Mouse (Mus musculus) forebrain, embryonic 10.5 days (tissue): ENCODE data around the gene Cdkal1. TPM values are rescaled to one million over a fixed set of nuclear protein-coding genes. Genes with fewer than 3 reads are reported as not detected.

ENCODE experiments used
- DNase-seq: peaks from one replicate; pipeline ENCODE4 v3.0.0-alpha.2; 2017; ENCODE audit warnings: low spot score; ENCODE audit errors: extremely low spot score
- H3K27ac ChIP-seq: fragments of 300-500 bp; sonication (generic); 2 replicates; pipeline ENCODE4 v1.5.1; 2016; ENCODE audit warnings: mild to moderate bottlenecking
- H3K27me3 ChIP-seq: fragments of 300-500 bp; sonication (generic); 2 replicates; pipeline ENCODE4 v1.6.1; 2016; ENCODE audit warnings: mild to moderate bottlenecking; ENCODE audit not compliant: poor library complexity, severe bottlenecking
- H3K36me3 ChIP-seq: fragments of 300-500 bp; sonication (generic); replicated peaks from 2 replicates; pipeline ENCODE4 v1.6.1; 2016; ENCODE audit warnings: mild to moderate bottlenecking, moderate library complexity
- H3K4me1 ChIP-seq: fragments of 300-500 bp; sonication (generic); 2 replicates; pipeline ENCODE4 v1.6.1; 2016
- H3K4me3 ChIP-seq: fragments of 300-500 bp; sonication (generic); 2 replicates; pipeline ENCODE4 v1.5.1; 2016; ENCODE audit warnings: mild to moderate bottlenecking, moderate library complexity
- H3K9me3 ChIP-seq: fragments of 300-500 bp; sonication (generic); 2 replicates; pipeline ENCODE4 v1.6.1; 2016; ENCODE audit warnings: mild to moderate bottlenecking, moderate library complexity
- WGBS: fragments of 180-500 bp; shearing (Covaris S2); methylation state at CpG from one replicate; pipeline ENCODE4 v1.1.7; 2016; 5-methylcytosine and 5-hydroxymethylcytosine counted together
- polyA plus RNA-seq: library from polyadenylated mRNA; unstranded; fragments of >200 nt; fragmentation: Nextera tagmentation; extraction: Ambion mirVana; gene quantifications from 2 replicates; pipeline ENCODE4 v1.2.1, GENCODE M21; 2016

Gene Cdkal1
- polyA plus RNA-seq, 1 experiment from 2014 or later, result 34.3 TPM

DNA sequence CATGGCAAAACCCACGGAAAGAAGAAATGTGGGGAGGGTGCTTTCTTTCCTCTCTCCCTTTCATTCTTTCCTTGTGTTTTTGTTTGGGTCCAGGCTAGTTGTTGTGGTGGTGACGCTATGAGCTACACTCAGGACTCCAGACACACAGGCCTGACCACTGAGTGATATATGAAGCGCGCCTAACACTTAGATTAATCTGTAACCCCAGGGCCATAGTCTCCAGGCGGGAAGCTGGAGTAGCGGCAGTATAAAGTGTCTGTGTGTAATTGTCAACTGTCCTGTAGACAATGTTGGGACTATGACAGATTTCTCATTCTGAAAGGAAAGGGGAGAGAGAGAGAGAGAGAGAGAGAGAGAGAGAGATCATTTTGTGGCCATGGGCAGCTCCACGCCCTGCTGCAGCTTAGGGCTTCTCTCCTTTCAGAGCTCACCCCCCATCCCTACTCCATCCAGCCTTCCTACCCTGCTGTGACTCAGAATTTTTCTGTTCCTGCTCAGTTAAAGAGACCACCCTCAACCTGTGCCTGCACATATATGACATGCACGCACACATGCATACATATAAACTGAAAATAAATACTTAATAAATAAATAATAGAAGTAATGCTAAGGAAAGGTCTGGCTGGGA lies 79.8 kb downstream of the Cdkal1 start:
- DNase-seq, result no peak
- H3K36me3 ChIP-seq, result no peaks in the 10 kb centered on the region
- no peak overlapping the region for H3K27ac ChIP-seq
- no peaks in the 10 kb centered on the region for H3K27me3 ChIP-seq
- H3K4me1 ChIP-seq, result peaks cover 30% of the 10 kb centered on the region
- H3K4me3 ChIP-seq, result no peak overlapping the region
- 74% methylated on average over 8 of the region's 8 CpGs for WGBS
- no peaks in the 10 kb centered on the region for H3K9me3 ChIP-seq

DNA sequence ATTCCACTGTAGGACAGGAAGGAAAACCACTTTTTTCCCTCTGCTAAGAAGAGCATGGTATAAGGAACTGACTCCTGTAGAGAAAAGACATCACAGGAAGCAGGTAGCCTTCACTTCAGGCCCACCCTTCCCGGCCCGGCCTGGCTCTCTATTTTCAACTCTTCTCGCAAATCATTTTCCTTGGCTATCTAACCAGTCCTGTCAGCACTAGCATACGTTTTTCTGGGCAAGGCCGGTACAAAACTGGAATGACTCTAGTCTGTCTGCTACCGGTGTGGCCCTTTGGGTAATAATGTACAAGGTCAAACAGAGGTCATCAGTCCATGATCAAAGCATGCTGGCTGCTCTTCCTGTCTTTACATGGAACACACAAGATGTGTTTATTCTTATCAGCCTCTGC lies 81.9 kb downstream of the Cdkal1 start:
- 78% methylated on average over 6 of the region's 6 CpGs for WGBS
- Histone ChIP-seq H3K27me3 (no peaks in the 10 kb centered on the region), H3K36me3 (no peaks in the 10 kb centered on the region), H3K9me3 (no peaks in the 10 kb centered on the region), H3K27ac (no peak overlapping the region), H3K4me1 (peaks cover 49% of the 10 kb centered on the region), H3K4me3 (no peak overlapping the region)
- no peak for DNase-seq

DNA sequence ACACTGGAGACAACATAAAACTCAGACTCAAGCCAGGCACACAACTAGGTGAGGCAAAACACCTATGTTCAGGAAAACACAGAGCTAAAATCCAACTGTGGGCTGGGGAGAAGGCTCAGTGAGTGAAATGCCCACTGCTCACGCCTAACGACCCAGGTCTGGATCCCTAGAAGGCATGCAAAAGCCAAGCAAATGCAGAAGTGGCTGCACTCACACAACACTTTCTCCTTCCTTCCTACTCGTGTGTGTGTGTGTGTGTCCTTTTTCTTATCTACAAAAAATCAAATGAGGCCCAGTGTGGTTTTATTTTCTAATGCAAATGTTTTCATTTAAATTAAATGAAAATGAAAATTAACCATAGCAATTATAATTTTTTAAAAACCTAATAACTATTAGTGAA lies 82.5 kb downstream of the Cdkal1 start:
- Histone ChIP-seq H3K4me1 (peaks cover 53% of the 10 kb centered on the region), H3K36me3 (no peaks in the 10 kb centered on the region), H3K4me3 (no peak overlapping the region), H3K27ac (no peak overlapping the region), H3K27me3 (no peaks in the 10 kb centered on the region), H3K9me3 (no peaks in the 10 kb centered on the region)
- DNase-seq, result no peak
- 69% methylated on average over 3 of the region's 3 CpGs for WGBS

DNA sequence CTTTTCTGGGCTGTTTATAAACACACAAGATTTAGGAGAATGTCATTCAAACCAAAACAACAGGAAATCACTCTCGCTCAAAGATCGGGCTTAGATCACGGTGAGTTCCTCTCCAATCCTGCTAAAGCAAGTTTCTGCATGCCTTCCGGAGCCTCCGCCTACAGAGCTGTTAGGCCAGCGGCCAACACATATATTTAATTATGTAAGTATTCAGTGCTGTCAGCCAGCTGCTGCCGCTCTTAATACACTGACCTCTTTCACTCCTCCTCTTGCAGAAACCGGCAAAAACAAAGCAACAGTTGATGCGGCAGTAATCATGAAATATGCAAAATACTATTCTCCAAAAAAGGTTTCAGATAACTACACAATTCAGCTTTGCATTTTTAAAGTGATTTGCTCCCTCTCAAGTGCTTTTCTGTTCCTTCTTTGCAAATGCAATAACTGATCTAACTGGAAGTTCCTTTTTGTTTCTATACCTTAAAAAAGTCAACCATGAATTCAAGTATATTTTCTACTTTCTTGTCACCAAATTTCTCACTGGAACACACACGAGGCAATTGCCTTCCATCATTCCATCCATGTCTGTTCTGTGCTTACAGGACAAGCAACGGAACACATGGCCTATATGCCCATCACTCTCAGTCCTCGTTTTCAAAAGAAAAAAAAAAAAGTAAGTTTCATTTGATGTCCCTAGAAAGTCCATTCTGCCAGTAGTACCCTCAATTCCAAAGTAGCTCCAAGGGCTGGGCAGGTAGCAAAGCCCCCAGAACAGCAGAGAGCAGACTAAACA lies 85.6 kb downstream of the Cdkal1 start:
- no peaks in the 10 kb centered on the region for H3K27me3 ChIP-seq
- peak overlapping the region; percentile 54 for H3K27ac ChIP-seq
- H3K4me1 ChIP-seq, result peaks cover 61% of the 10 kb centered on the region

DNA sequence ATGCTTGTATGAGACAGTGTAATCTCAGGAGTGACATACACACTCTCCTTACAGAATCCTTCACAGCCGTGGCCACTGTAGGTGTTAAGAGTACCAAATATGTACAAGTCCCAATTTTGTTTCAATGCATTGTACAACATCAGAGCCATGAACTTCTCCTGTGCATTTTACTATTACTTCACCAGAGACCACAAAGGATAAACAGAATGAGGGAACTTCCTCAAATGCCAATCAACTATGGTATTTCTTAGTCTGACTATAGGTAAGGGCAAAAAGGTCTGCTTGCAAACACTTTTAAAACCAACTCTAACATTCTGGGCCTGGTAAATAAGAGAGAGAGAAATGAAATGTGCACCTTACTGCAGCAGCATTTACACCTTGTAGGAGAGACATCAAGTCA lies 87.4 kb downstream of the Cdkal1 start:
- Histone ChIP-seq H3K27ac (no peak overlapping the region), H3K4me3 (no peak overlapping the region), H3K36me3 (no peaks in the 10 kb centered on the region), H3K9me3 (no peaks in the 10 kb centered on the region), H3K4me1 (peaks cover 51% of the 10 kb centered on the region), H3K27me3 (no peaks in the 10 kb centered on the region)
- no peak for DNase-seq
- 81% methylated on average over 1 of the region's 1 CpGs for WGBS

More for the DNA sequence above, 85.6 kb downstream of the Cdkal1 start:
- no peaks in the 10 kb centered on the region for H3K9me3 ChIP-seq
- no peak overlapping the region for H3K4me3 ChIP-seq
- DNase-seq, result peak; percentile 28
- no peaks in the 10 kb centered on the region for H3K36me3 ChIP-seq
- WGBS, result 34% methylated on average over 12 of the region's 12 CpGs

DNA sequence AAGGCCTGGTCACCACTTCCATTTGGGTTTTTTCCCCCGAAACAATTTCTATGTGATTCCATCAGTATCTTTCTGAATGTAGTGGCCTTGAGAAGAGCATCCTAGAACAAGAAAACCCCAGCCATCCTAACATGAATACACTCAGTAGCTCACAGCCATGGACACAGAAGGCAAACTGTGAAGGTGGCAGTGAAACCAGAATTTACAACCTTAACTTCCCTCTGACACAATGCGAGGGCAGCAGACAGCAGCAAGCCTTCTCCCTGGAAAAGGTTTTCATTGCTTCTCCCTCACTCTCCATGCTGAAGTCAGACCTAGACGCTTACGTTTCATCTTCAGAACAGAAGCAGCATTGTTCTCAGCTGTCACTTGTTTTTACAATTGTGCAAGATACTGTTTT lies 87.9 kb downstream of the Cdkal1 start:
- H3K27ac ChIP-seq, result peak overlapping the region; percentile 69; the same call in 1 of the 2 replicates
- H3K27me3 ChIP-seq, result no peaks in the 10 kb centered on the region
- H3K9me3 ChIP-seq, result no peaks in the 10 kb centered on the region
- no peak overlapping the region for H3K4me3 ChIP-seq
- no peak for DNase-seq
- WGBS, result 75% methylated on average over 4 of the region's 4 CpGs
- no peaks in the 10 kb centered on the region for H3K36me3 ChIP-seq
- H3K4me1 ChIP-seq, result peaks cover 48% of the 10 kb centered on the region

DNA sequence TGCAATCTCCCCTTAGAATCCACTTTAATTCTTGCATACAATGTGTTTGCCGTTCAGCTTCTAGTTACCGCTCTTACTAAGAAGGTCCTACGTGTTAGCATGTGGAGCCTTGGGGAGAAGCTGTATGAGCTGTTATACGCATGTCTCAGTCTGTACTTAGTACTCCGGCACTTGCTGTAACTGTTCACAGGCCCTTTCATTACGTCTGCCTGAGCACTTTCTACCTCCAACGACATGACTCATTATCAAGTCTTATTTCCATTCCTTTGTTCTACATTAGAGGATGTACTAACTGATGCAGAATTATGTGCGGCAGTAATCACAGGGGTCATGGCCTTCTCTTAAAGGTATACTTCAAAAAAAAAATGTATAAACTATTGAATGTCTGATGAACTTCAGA lies 89.1 kb downstream of the Cdkal1 start:
- H3K27me3 ChIP-seq, result no peaks in the 10 kb centered on the region
- H3K4me3 ChIP-seq, result no peak overlapping the region
- no peaks in the 10 kb centered on the region for H3K36me3 ChIP-seq
- H3K9me3 ChIP-seq, result no peaks in the 10 kb centered on the region
- peak overlapping the region; percentile 48; the same call in 1 of the 2 replicates for H3K27ac ChIP-seq
- H3K4me1 ChIP-seq, result peaks cover 45% of the 10 kb centered on the region
- no peak for DNase-seq
- WGBS, result 84% methylated on average over 8 of the region's 8 CpGs

DNA sequence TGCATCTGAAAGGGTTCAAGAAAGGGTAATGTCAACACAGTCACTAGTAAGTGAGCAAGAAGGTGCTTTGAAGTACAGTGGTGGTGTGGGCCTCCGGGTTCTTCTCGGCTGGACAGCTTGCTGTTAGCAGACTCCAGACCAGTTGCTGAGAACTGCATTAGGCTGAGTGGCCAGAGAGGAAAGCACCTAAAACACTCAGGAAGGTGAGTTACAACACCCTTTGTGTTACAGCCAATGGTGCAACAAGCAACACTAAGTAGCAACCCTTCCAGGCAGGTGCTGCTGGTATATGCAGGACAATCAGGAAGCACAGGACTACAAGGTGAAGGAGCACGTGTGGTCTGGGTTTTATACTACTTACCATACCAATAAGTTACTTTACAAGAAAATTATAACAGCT lies 90.2 kb downstream of the Cdkal1 start:
- peaks cover 48% of the 10 kb centered on the region for H3K4me1 ChIP-seq
- H3K27ac ChIP-seq, result no peak overlapping the region
- H3K27me3 ChIP-seq, result no peaks in the 10 kb centered on the region
- H3K36me3 ChIP-seq, result no peaks in the 10 kb centered on the region
- no peaks in the 10 kb centered on the region for H3K9me3 ChIP-seq
- DNase-seq, result no peak
- H3K4me3 ChIP-seq, result no peak overlapping the region
- 90% methylated on average over 3 of the region's 3 CpGs for WGBS

DNA sequence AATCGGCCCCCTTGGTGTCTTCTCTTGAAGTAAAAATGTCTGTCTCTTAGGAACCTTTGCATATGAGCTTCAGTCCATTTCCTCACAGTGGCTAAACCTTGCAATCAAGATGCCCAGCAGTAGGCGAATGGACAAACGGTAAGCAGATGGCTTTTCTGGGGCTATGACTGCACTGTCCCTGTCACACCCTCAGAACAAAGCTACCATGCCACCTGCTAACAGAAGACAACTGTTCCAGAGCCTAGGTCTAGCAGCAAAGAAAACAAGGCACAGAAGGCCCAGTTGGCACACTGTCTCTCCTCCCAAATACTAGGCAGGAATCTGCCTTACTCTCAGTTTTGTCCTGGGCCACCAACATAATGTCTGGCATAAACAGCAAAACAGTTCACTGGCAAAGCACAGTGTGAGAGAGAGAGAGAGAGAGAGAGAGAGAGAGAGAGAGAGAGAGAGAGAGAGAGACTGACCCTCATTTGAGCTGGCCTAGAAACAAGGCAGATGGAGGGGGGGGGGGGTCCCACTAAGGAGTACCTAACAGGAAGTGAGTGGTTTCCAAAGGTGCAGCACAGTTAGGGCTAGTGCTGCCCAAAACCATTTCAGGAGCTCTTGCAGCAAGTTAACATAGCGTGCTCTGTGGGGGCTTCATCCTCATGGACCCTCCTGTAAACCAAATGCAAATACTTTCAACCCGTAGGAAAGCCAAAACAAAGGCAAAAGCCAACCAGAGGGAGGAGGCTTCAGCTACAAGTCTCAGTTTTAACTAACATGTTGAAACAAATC lies 95.6 kb downstream of the Cdkal1 start:
- Histone ChIP-seq H3K36me3 (no peaks in the 10 kb centered on the region), H3K4me3 (no peak overlapping the region), H3K27me3 (no peaks in the 10 kb centered on the region), H3K4me1 (peaks cover 36% of the 10 kb centered on the region), H3K9me3 (no peaks in the 10 kb centered on the region), H3K27ac (peak overlapping the region; percentile 74)
- WGBS, result 74% methylated on average over 5 of the region's 5 CpGs
- DNase-seq, result no peak

DNA sequence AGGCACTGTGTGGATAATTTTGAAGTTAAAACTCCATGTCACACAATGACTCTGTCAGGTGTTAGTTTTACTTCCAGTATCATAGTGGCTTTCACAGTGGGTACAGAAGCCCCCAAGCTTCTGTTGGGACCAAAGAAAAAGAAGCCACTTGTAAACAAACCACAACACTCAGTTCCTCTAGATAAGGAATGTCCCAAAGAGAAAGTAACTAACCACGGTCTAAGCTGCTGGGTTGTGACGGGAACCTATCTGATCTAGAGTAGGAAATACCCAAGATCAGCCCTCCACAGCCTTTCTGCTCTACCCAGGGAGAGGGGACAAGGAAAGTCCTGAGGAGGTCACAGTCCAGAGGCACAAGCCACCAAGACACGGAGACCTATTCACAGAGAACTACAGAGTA lies 99.4 kb downstream of the Cdkal1 start:
- 90% methylated on average over 3 of the region's 3 CpGs for WGBS
- H3K36me3 ChIP-seq, result no peaks in the 10 kb centered on the region
- DNase-seq, result no peak
- H3K4me3 ChIP-seq, result no peak overlapping the region
- no peaks in the 10 kb centered on the region for H3K27me3 ChIP-seq
- H3K9me3 ChIP-seq, result no peaks in the 10 kb centered on the region
- H3K4me1 ChIP-seq, result peaks cover 32% of the 10 kb centered on the region
- no peak overlapping the region for H3K27ac ChIP-seq

DNA sequence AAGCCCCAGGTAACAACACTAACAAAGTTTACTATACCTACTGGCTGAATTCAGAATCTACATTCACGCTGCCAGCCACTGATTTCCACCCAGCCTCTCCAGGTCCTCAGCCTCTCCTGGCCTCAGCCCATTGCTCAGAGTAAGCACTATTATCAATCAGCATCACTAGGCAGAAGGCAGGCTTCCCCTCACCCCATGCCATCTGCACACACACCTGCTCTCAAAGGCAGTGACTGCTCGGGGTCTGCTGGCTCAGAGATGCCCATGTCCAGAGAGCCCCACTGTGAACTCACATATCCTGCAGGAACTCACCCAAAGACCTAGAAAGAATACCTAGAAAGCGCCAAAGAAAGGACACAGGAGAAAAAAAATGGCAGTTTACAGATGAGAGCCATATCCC lies 102.2 kb downstream of the Cdkal1 start:
- no peaks in the 10 kb centered on the region for H3K36me3 ChIP-seq
- no peaks in the 10 kb centered on the region for H3K27me3 ChIP-seq
- 93% methylated on average over 3 of the region's 3 CpGs for WGBS
- H3K4me3 ChIP-seq, result no peak overlapping the region
- peaks cover 10% of the 10 kb centered on the region for H3K4me1 ChIP-seq
- no peaks in the 10 kb centered on the region for H3K9me3 ChIP-seq
- DNase-seq, result no peak
- no peak overlapping the region for H3K27ac ChIP-seq

DNA sequence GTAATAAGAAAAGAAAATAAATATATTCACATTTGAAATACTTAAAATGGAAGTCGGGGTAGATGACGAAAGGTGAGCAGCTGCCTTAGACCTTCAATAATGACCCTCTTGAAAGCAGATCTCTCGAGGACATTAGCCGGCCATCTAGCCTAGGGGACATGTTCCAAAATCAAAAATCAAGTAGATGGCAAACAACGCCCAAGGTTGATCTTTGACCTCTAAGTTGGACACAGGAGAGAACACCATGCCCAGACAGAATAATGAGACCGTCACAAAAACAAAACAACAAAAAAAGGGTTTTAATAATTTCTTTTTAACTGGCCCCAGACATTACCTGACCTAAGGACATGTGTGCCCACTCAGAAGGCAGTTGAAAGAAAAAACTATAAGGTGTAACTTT lies 103.4 kb downstream of the Cdkal1 start:
- H3K27me3 ChIP-seq, result no peaks in the 10 kb centered on the region
- no peaks in the 10 kb centered on the region for H3K9me3 ChIP-seq
- H3K36me3 ChIP-seq, result no peaks in the 10 kb centered on the region
- peaks cover 9% of the 10 kb centered on the region for H3K4me1 ChIP-seq
- DNase-seq, result no peak
- WGBS, result 86% methylated on average over 6 of the region's 6 CpGs
- no peak overlapping the region for H3K4me3 ChIP-seq
- no peak overlapping the region for H3K27ac ChIP-seq

DNA sequence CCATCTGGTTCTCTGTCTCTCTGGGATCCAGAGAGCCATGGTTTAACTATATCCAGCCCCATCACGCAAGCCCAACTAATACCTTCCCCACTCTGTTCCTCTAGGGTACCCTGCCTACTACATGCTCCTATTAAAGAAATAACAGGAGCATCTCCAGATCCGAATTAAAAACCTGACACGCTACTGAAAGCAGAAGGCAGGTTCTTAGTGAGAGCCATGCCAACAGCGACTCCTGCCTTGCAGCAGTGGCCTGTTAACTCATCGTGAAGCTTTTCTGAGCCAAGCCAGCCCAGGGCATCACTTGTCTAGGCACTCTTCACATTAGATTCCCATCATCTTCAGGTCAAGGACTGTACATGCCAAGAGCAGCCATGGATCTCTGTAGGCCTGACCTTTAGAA lies 104.3 kb downstream of the Cdkal1 start:
- Histone ChIP-seq H3K4me1 (peaks cover 8% of the 10 kb centered on the region), H3K27ac (no peak overlapping the region), H3K27me3 (no peaks in the 10 kb centered on the region), H3K9me3 (no peaks in the 10 kb centered on the region), H3K4me3 (no peak overlapping the region), H3K36me3 (no peaks in the 10 kb centered on the region)
- DNase-seq, result no peak
- 96% methylated on average over 5 of the region's 5 CpGs for WGBS
